Mouse (Mus musculus): ENCODE measurements around the gene Trim26. TPM values are rescaled to one million over a fixed set of nuclear protein-coding genes. Genes with fewer than 3 reads are reported as not detected.
"Not testable (repeated sequence)": the region's sequence is repeated elsewhere in the genome, so short reads cannot be mapped to it uniquely, and the experiment has no call there.

The Trim26 gene
- total RNA-seq, 2 experiments from 2014 or later: 24.5 to 28.4 TPM

DNA sequence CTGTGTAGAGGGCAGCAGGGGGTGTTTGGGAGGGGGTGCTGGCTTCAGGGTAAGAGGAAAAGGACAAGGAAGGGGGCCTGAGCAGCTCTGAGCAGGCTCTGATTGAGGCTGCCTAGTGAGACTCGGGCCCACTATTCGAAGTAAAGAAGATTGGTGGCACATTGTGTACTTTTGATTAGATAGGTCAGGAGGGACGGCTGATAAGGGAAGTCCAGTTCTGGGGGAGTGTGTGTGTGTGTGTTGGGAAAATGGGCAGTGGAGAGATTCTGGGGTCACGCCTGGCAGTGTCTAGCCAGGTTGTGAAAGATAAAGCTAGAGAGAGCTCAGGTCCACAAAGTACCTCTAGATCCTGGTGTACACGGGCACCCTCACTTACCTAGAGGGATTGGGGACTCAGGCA is 14.7 kb downstream of the Trim26 start:
- no peak for DNase-seq

DNA sequence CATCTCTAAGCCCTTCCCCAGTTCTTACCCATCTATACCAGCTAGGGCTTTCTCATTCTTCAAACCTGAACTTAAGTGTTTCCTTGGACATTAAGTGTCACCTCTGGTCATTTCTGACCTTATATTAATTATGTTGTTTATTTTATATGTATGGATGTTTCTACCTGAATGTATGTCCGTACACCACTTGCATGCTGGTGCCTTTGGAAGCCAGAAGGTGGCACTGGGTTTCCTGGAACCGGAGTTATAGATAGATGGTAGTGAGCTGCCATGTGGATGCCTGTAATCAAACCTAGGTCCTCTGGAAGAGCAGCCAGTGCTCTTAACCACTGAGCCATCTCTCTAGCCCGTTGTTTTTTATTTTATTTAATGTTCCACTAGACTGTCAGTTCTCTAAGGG is 18.6 kb downstream of the Trim26 start:
- DNase-seq: no peak

DNA sequence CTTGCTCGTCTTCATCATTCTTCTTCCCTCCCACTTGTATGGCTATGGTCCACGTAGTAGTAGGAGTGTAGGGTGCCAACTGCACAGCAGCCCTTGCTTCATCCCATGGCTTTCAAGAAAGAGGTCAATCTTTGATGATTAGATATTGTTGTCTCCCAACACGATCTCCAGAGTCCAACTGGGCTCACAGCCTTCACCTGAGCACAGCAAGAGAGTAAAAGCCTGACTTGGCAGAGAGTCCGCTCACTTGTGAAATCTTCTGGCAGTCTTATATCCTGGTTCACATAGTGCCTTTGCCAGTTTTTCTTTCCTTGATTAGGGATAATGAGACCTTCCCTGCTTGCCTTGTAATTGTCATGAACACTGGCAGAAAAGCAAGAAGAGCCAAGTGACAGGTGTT is 19.3 kb downstream of the Trim26 start:
- no peak for DNase-seq

DNA sequence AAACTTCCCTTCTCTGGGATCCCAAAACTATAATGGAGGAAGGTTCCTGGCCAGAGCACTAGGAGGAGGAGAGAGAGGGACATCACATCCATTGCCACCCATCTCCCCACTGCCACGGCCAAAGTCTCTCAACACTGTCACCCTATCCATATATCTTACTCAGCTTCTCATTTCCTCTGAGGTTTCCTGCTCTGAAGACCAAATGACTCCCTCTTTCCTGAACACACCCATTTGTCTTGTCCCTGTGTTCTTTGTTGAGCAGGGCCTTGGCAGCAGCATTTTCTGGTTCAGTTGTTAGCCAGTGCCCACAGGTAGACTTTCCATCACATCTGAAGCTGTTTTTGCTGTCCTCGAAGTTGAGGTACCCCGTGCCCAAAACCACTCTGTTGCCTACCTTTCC is 21.2 kb downstream of the Trim26 start:
- DNase-seq: no peak

DNA sequence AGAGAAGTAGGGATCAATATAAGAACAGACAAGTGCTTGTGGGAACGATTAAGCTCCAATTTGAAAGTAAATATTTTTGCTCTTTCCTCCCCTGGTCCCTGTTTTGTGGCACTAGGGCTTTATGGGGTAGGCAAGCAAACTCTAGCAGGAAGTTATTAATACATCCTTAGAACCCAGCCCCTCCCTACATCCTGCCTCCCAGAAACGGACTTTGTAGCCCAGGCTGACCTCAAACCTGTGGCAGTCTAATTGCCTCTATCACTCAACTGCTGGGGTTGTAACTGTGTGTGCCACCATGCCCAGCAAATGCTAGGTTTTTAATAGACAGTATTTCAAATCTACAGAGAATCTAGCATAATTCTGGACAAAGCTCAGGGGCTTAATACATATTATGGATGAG is 24.7 kb downstream of the Trim26 start:
- DNase-seq: no peak

DNA sequence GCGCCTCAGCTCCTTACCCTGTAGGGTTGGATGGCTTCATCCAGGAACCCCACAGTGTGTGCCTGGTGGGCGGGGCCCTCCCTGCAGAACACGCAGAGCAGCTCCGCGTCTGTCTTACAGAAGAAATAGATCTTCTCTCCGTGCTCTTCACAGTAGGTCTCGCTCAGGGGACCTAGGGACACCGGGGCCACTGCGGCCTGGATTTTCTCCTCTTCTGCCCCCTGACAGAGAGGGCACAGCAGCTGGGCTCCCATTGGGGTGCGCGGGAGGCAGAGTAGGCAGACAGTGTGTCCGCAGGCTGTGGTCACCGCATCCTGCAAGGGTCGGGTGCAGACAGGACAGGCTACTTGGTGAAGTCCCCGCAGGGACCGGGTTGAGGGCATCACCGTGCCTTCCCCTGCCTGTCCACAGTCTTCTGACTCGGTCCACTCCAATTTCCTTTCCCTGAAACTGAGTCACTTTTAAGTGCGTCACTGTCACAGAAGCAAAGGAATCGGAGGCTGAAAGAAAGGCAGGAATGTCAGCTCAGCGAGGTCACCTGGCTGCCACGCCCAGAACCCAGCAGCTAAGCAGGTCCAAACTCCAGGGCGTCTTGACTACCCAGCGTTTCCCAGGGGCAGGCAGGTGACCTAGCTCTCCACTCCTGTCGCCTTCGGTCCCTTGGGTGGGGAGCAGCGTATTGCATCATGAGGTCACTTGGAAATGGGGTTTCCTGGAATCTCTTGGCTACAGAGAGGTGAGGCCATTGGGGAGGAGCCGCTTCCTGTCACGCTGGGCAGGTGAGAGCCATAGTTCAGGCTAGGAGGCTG is 30.0 kb downstream of the Trim26 start, which contains the start of gene Trim15:
Trim15 (minus strand) TSS at position 492 of the 809 bp plus-strand sequence.
- no peak for DNase-seq

DNA sequence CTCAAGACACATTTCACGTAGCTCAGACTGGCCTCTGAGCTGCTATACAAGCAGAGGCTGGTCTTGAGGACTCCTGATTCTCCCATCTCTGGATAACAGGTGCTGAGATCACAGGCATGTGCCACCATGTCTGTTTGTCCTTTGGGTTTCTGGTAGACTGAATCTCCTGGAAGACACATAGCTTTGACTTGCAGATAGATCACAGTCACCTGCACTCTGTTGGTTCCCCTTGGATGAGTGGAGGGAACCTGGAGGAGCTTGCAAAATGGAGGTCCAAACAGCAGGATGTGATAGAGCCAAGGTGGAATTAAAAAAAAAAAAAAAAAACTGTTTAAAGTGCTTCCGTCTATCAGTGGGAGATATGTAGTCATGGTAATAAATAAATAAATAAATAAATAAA is 31.9 kb downstream of the Trim26 start:
- no peak for DNase-seq

DNA sequence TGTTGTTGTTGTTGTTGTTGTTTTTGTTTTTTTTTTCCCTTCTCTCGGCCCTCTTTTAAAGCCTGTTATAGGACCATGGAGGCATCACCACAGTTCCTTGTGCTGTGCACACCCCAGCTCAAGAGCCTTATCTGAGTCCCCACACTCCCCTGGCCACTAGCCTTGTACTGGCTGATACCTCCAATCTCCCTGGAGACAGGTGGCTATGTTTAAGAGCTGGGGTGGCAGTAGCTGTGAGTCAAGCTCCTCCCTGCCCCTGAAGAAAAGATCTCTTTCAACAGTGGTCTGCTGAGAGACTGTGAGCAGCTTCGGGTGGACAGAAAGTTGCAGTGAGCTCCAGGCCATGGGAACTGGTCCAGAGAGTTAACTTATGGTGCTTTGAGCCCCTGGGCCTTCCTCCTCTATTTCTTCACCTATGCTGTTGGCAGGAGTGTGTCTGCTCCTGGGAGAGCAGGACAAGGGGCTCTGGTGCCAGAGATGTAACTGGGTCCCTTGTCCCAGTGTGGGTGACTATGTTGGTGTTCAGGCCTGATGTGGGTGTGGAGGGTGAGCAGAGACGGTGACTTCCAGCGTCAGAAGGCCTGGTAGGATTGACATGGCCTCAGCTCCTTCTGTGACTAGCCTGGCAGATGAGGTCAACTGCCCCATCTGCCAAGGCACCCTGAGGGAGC is 32.5 kb downstream of the Trim26 start, which contains the start of gene Trim10:
Trim10 (plus strand) TSS at position 291 of the 671 bp plus-strand sequence.
- DNase-seq: no peak

DNA sequence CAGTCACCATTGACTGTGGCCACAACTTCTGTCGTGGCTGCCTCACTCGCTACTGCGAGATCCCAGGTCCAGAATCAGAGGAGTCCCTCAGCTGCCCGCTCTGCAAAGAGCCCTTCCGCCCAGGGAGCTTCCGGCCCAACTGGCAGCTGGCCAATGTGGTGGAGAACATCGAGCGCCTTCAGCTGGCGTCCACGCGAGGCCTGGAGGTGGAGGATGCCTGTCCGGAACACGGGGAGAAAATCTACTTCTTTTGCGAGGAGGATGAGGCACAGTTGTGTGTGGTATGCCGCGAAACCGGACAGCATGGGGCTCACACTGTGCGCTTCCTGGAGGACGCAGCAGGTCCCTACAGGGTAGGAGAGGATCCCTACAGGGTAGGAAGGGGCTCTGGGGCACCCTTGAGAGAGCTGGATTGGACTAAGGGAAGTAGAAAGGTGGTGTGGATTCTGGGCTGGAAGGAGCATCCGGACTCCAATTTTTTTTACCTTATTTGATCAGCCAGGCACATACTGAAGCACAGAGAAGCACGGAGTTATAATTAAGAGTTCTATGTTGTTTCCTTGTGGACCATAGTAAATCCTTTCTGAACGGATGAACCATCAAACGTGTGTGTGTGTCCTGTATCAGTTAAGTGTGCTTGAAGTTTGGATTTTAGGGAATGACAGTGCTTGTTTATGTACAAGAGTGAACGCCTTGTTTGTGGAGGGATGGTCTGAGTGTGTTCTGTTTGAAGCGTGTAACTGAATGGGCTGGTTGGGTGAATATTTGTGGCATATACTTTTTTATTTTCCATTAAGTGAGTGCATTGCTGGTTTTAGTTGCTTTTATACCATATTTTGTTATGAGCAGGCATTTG is 33.2 kb downstream of the Trim26 start:
- peak; percentile 57 for DNase-seq

DNA sequence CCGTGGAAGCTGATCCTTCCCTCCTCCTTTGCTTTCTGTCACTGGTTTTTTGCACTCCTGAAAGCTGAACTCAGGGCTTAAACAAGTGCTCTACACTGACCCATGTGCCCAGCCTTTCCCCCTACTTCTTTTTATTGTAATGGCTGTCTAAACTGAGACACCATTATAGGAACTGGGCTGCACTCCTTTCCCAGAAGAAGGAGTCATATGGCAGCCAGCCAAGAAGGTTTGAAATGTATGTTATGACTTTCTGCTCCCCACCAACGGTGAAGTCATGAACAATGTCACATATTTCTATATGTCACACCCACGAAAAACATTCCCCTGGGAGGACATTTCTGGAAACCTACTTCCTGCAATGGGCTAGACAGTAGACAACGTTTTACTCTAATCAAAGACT is 37.7 kb downstream of the Trim26 start:
- DNase-seq: no peak

DNA sequence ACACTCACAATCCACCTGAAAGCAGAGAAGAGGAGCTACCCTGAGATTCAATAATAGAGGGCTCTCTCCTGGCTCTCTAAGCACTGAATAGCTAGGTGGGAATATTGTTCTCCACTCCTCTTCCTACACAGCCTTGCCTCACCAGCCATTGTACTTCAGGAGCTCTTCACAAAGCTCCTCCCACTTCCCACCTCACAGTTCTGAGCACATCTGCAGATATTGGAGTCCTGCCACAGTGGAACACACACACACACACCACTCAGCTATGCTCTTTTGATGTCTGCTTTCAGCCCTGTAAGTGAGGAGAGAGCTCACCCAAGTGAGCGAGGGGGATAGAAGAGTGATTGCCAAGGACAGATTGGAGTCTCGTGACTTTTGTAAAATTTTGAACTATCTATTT is 46.4 kb downstream of the Trim26 start:
- no peak for DNase-seq

DNA sequence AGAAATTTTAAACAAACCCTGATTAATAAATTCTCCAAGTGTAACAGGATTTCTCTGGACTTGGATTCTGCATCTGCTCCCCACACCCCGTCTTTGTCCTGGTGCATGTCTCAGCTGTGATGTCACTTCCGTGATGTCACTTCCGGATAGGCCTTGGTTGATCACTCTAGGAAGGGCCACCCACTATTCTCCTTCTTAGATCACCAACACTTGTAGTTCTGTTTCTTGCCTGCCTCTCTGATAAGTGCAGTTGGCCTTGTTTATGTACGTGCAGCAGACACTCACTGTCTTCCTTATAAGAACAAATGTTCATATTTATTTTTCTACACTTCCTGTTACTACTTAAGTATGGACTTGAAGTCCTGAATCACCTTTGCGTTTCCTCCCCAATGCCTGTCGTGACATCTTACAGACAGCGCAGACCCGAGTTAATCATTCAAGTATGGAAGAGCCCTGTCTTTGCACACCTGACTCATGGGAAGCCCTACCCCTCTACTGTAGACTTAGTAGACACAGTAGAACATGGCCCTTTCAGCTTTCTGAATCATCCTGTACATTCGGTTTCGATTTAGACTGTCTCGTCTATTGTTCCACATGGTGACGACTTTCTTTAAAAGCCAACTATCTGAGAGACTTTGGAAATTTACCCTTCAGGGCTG is 48.3 kb downstream of the Trim26 start:
- no peak for DNase-seq

DNA sequence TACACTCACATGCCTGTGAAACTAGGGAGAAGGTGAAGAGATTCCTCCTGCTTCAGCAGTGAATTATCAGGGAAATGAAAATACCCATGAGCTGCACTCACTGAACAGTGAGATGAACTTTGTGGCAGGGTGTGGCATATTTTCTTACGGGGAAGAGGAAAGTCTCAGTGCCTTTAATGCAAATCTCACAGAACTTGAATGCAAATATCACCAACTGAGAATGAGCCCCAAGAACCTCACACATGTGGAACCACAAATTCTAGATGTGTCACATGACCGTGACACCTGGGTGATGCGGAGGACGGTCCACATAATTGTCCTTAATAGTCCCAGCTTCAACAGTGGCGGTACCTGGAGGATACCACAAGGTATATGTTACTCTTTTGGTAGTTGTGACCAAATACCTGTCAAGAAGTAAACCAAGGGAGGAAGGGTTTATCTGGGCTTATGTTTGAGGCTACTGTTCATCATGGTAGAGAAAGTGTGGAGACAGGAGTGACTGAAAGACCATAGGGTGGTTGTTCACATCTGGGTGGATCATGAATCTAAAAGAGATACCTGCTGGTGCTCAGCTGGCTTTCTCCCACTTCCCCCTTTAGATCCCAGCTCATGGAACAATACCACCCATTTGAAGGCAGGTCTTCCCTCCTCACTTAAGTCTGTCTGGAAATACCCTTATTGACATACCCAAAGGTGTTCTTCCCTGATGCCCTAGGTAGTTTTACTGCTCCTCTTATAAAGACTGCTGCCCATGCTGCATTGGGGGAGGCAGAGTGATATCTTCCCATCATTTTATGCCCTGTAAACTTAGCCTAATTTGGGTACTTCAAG is 53.4 kb downstream of the Trim26 start, which contains the start of gene Trim40:
Trim40 (minus strand) TSS at position 51 of the 831 bp plus-strand sequence.
- no peak for DNase-seq

DNA sequence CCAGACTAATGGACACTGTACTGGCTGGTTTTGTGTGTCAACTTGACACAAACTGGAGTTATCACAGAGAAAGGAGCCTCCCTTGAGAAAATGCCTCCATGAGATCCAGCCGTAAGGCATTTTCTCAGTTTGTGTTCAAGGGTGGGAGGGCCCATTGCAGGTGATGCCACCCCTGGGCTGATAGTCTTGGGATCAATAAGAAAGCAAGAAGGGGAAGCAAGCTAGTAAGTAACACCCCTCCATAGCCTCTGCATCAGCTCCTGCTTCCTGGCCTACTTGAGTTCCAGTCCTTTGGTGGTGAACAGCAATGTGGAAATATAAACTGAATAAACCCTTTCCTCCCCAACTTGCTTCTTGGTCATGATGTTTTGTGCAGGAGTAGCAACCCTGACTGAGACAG is 54.6 kb downstream of the Trim26 start:
- not testable (repeated sequence) for DNase-seq

DNA sequence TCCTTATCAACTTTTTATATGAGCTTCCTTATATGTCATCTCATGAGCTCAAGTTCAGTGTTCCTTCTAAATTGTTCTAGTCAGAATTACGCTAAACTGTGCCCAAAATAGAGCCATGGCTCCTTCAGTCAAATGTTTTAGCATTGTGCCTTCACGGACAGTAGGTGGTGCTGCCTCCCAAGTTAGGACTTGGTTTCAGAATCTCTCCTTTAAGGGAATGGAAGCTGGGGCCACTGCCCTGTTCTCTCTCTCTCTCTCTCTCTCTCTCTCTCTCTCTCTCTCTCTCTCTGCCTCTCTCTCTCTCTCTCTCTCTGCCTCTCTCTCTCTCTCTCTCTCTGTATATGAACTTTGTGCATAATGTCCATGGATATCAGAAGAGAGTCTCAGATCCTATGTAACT is 55.4 kb downstream of the Trim26 start:
- peak; percentile 51 for DNase-seq

DNA sequence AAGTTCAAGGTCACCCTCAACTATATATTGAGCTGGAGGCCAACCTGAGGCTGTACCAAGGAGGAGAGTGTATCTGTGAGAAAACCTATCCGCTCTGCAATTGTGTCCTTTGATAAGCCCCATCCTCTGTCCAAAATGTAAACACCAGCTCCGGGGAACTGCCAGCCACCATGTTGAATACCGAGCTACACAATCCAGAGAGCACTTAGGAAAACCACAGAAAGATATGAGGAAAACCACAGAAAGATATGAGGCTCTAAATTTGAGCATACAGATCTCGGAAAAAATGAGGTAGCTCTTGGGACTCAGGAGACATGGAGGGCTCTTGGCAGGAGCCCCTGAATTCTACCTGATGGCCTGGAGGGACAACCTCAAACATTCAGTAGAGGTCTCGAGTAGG is 56.5 kb downstream of the Trim26 start:
- DNase-seq: no peak

DNA sequence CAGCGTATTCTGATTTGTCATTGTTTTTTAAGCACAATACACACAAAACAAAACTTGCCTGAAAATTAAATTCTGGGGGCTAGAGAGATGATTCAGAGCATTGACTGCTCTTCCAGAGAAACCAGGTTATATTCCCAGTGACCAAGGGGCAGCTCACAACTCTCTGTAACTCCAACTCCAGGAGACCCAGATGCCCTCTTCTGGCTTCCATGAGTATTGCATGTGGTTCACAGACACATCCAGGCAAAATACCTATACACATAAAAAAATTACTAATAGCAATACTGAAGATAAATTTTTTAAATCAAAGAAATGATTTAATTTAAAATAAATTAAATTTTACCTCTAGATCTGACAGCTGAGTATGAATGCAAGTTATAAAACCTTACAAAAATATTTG is 59.6 kb downstream of the Trim26 start:
- peak; percentile 55 for DNase-seq

DNA sequence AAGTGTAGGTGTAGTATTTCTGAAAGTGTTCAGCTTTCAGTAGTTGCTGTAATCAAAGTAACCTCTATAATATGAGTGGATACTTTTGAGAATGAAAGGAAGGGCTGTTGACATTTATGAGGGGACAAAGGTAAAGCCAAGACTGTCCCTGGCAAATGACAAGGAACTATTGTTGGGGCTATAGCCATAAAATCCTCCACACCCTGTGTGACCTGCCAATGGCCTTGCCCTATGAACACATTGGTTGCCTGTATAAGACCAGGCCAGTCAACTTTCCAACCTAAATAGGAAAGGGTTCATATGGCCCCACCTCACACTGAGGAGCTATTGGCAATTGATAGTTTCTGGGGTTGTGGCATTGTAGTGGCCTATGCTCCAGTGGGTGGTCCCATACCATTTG is 60.1 kb downstream of the Trim26 start:
- no peak for DNase-seq

DNA sequence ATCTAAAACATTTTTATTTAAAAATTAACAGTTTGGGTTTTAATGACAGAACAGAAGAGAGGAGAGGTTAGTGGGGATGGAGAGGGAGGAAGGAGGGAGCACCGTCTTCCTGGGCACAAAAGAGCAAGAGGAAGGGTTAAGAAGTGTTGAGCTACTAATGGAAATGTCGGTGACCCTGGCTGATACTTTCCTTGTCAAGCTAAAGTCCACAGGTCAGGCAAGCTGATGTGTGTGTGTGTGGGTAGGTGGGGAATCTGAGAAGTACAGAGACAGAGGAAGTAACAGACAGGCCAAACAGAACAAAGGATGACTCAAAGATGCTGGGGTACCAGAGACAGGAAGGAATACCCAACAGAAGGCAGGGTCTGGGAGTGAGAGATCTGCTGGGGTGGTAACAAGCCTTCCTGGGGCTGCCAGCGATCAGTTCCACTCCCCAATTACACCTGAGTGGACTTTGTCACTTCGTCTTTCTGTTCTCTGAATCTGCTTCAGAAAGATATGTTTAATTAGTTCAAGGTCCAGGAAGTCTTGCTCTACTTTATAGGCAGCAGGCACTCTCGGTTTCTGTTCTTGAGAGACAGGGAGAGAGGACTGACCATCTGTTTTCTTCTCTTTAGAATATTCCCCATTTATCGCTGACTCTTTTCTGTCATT is 60.7 kb downstream of the Trim26 start, which contains the start of gene Trim31:
Trim31 (plus strand) TSS at position 567 of the 654 bp plus-strand sequence.
- DNase-seq: no peak

DNA sequence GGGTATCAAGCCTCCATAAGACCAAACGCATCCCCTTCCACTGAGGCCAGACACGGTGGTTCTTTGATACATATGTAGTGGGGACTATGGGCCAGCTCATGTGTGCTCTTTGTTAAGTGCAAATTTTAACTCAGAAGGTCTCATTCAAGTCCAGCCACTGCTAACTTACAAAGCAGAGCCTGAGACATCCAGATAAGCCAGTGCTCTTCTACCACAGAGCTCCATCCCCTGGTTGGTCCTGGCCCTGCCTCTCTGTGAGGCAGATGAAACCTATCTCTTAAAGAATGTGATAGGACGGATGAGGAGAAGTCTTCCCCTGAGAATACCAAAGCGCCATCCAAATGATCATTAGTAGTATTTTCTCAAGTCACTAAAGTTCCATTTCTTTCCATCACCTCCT is 62.4 kb downstream of the Trim26 start:
- no peak for DNase-seq

DNA sequence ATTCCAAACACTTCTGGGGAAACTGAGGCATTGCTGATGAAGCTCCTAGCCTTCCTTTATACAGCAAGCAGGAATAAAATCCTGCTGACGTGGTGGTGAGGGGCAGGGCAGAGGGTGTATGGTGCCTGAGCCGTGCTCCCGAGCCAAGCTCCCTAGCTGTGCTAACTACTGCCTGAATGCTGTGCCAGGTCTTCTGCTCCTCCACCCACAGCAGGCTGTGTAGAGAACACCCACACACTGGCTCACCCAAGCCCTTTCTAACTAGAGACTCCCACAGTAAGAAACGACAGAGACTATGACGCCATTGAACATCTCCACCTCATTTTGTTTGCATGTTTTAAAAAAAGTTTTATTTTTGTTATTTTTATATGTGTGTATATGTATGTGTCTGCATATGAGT is 63.1 kb downstream of the Trim26 start:
- no peak for DNase-seq

Measured in heart, postnatal 4 days (tissue).